Mouse (Mus musculus): Measurements from ENCODE around the gene Banf1.

GRCm38 (mm10) chr19:5372724-5373123, 5.8 kb upstream of the Banf1 start:
- TF ChIP-seq POLR2A (IDR thresholded peaks at IDR 0.05; ENCODE audit: extremely low read depth, insufficient read depth, low read length) (no peak), CTCF (IDR thresholded peaks at IDR 0.05; ENCODE audit: low read depth, low read length) (no peak)

Data from liver, adult 2 months (tissue).